ENCODE assay signal across 8 mouse cellular contexts in genomic region chrX:139684775-139685695, GRCm38 (mm10). TPM values are rescaled to one million over a fixed set of nuclear protein-coding genes. Genes with fewer than 3 reads are reported as not detected.
DNase-seq lines count a peak whose midpoint lies in the region; ATAC-seq and TF ChIP-seq lines count a peak whose summit lies in the region.

Gene Tbc1d8b, plus strand, starts transcription at chrX:139684996.

- 24% methylated on average over 43 of the region's 43 CpGs for WGBS in forebrain, postnatal 0 days
- 10% methylated on average over 43 of the region's 43 CpGs for WGBS in lung, embryonic 15.5 days

- in situ Hi-C loops in ES-E14 (cut with MboI; ENCODE audit: low sequenced_read_pairs in 2 of 2, unreplicated experiment in 2 of 2), result no loop called here

- peak within 1 kb of the TSS; percentile 76 for H3K9ac ChIP-seq in ES-E14 (ENCODE audit: insufficient read depth, low read depth, low read length, poor library complexity, severe bottlenecking)
- peak within 1 kb of the TSS; percentile 33 for H3K9ac ChIP-seq in forebrain, postnatal 0 days
- peak within 1 kb of the TSS; percentile 41 for H3K9ac ChIP-seq in lung, embryonic 15.5 days

- ATAC-seq in forebrain, postnatal 0 days, result peak; percentile 100
- ATAC-seq in lung, embryonic 15.5 days (ENCODE audit: borderline replicate concordance, extremely low read depth, low FRiP score, low TSS enrichment), result peak; percentile 99

- H3K9me3 ChIP-seq in ES-E14 (ENCODE audit: control insufficient read depth, insufficient read depth, low read depth, low read length), result no peaks in the 10 kb centered on the region
- no peaks in the 10 kb centered on the region for H3K9me3 ChIP-seq in forebrain, postnatal 0 days (ENCODE audit: low read length)
- H3K9me3 ChIP-seq in lung, embryonic 15.5 days, result no peaks in the 10 kb centered on the region

- peak within 1 kb of the TSS; percentile 78 to 85 for H3K4me3 ChIP-seq in ES-E14 (ENCODE audit: insufficient read depth in 1 of 2, low read depth in 1 of 2, low read length in 2 of 2, poor library complexity in 1 of 2, severe bottlenecking in 1 of 2)
- H3K4me3 ChIP-seq in forebrain, postnatal 0 days (ENCODE audit: low read depth, low read length), result peak within 1 kb of the TSS; percentile 46
- peak within 1 kb of the TSS; percentile 56 for H3K4me3 ChIP-seq in lung, embryonic 15.5 days

- H3K4me1 ChIP-seq in ES-E14 (ENCODE audit: control insufficient read depth in 2 of 2, insufficient read depth in 2 of 2, low read length in 2 of 2, poor library complexity in 1 of 2), result no peaks in the 10 kb centered on the region
- H3K4me1 ChIP-seq in forebrain, postnatal 0 days (ENCODE audit: insufficient read depth), result no peaks in the 10 kb centered on the region
- peaks cover 2% of the 10 kb centered on the region; the same call in 1 of the 2 replicates for H3K4me1 ChIP-seq in lung, embryonic 15.5 days

- no peak for TF ChIP-seq CTCF in forebrain, postnatal 0 days (IDR thresholded peaks at IDR 0.05; ENCODE audit: low read depth)

- peak within 1 kb of the TSS; percentile 64 for H3K4me2 ChIP-seq in forebrain, postnatal 0 days (ENCODE audit: low read depth)
- H3K4me2 ChIP-seq in lung, embryonic 15.5 days, result peak within 1 kb of the TSS; percentile 51

- DNase-seq in ES-E14 (ENCODE audit: low read depth, low spot score), result peak; percentile 53
- peak; percentile 73 to 91 for DNase-seq in cerebellum, adult 18-20 months
- DNase-seq in forebrain, postnatal 0 days, result peak; percentile 86
- DNase-seq in heart, postnatal 4 days, result peak; percentile 75
- peak; percentile 71 to 77 for DNase-seq in layer of hippocampus, adult 8-10 months (ENCODE audit: low spot score in 2 of 2)
- peak; percentile 84 for DNase-seq in ovary, adult 18-20 months (ENCODE audit: low spot score)
- DNase-seq in thymus, postnatal 0 days (ENCODE audit: low spot score), result peak; percentile 83

- no peaks in the 10 kb centered on the region for H3K36me3 ChIP-seq in ES-E14 (ENCODE audit: control insufficient read depth, insufficient read depth, low read length, poor library complexity, severe bottlenecking)
- no peaks in the 10 kb centered on the region for H3K36me3 ChIP-seq in forebrain, postnatal 0 days (ENCODE audit: insufficient read depth)
- no peaks in the 10 kb centered on the region for H3K36me3 ChIP-seq in lung, embryonic 15.5 days

- no peak within 1 kb of the TSS for H3K27ac ChIP-seq in ES-E14 (ENCODE audit: insufficient read depth, low read depth, low read length, poor library complexity, severe bottlenecking)
- no peak within 1 kb of the TSS for H3K27ac ChIP-seq in forebrain, postnatal 0 days (ENCODE audit: low read depth, low read length)
- peak within 1 kb of the TSS; percentile 53 for H3K27ac ChIP-seq in lung, embryonic 15.5 days

- H3K27me3 ChIP-seq in forebrain, postnatal 0 days (ENCODE audit: insufficient read depth, low read length), result no peaks in the 10 kb centered on the region
- no peaks in the 10 kb centered on the region for H3K27me3 ChIP-seq in lung, embryonic 15.5 days

TF ChIP-seq in ES-E14, 5 proteins besides CTCF, POLR2A, EP300 and RAD21:
- TF ChIP-seq CHD2 (IDR thresholded peaks at IDR 0.05; ENCODE audit: low read depth, low read length), result no peak
- peak; percentile 95 for TF ChIP-seq HCFC1 (IDR thresholded peaks at IDR 0.05; ENCODE audit: borderline replicate concordance, insufficient read depth, low read length)

RNA-seq across cellular contexts. Expression of gene Tbc1d8b, which starts in this region (rescaled TPM):
- 0.85 and 1.9 TPM in 2 replicates for total RNA-seq in ES-E14 (2012; rRNA removed)
- 1.1 and 1.5 TPM in 2 replicates for total RNA-seq in forebrain, postnatal 0 days (2014; rRNA removed)
- 0.20 and 0.30 TPM in 2 replicates for polyA plus RNA-seq in forebrain, postnatal 0 days (2015; fragmentation: Nextera tagmentation; extraction: Ambion mirVana)
- 10 to 100 TPM in 1 of 2 experiments, 1 to 10 TPM in 1; 9.7 to 10.1 TPM for total RNA-seq in heart, postnatal 4 days (2021)
- 10 to 100 TPM in 3 of 4 experiments, 1 to 10 TPM in 1; 9.3 to 12.5 (median 10.9) TPM for total RNA-seq in layer of hippocampus, adult 8-10 months (2022)
- 4.1 and 4.2 TPM in 2 replicates for polyA plus RNA-seq in lung, embryonic 15.5 days (2015; fragmentation: Nextera tagmentation; extraction: Ambion mirVana)
- polyA plus RNA-seq in thymus, postnatal 0 days (2015; fragmentation: Nextera tagmentation; extraction: Ambion mirVana), result 1.4 and 1.5 TPM in 2 replicates
